Mouse (Mus musculus): Measurements from ENCODE around the gene Hs3st4. TPM values are rescaled to one million over a fixed set of nuclear protein-coding genes. Genes with fewer than 3 reads are reported as not detected.

Hs3st4 gene
- polyA plus RNA-seq, 1 experiment from 2014 or later: 7.6 TPM

DNA sequence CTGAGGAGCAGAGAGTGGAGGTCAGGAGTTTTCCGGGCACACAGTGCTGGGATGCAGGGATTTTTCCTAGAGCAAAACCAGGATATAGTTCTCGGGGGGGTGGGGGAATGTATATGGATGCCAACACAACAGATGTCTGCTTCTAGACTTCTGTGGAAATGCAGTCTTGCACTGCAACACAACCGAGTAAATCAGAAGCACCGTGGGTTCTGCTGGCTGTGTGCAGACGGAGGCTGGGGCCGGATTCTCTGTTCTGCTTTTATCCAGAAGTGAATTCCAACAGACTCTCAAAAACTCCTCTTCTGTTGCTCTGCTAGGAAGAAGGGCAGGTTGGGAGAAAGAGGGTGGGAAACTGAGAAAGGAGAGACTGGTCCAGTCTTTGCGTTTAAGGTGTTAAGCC, 15.9 kb downstream of the Hs3st4 start:
- H3K4me1 ChIP-seq (replicated peaks): no peaks in the 10 kb centered on the region
- no peak overlapping the region for H3K9ac ChIP-seq (replicated peaks)
- 80% methylated on average over 7 of the region's 7 CpGs for WGBS
- H3K4me2 ChIP-seq (replicated peaks): no peak overlapping the region
- no peaks in the 10 kb centered on the region for H3K9me3 ChIP-seq
- no peak overlapping the region for H3K27ac ChIP-seq
- ATAC-seq: no peak
- H3K27me3 ChIP-seq: no peaks in the 10 kb centered on the region
- H3K4me3 ChIP-seq (replicated peaks): no peak overlapping the region
- no peaks in the 10 kb centered on the region for H3K36me3 ChIP-seq

DNA sequence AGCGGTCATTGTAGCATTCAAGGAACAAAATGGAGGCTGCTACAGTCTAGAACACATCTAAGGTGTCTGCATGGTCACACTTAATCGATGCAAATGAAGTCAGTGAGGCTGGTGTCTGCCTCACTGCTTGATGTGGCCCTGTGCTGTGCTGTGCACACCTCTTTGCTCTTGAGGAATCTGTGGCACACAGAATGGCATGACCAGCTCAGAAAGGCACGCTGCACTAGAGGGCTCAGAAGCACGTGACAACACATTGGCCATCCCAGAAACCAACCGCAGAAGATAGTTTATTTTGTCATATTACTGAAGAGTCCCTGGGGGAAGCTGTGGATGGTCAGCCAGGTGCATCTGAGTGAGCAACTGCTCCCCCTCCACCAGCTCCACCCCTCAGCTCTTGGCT, 44.2 kb downstream of the Hs3st4 start:
- Histone ChIP-seq H3K4me3 (replicated peaks) (no peak overlapping the region), H3K9me3 (no peaks in the 10 kb centered on the region), H3K36me3 (no peaks in the 10 kb centered on the region), H3K9ac (replicated peaks) (no peak overlapping the region), H3K4me1 (replicated peaks) (no peaks in the 10 kb centered on the region), H3K4me2 (replicated peaks) (no peak overlapping the region), H3K27me3 (no peaks in the 10 kb centered on the region), H3K27ac (no peak overlapping the region)
- no peak for ATAC-seq
- WGBS: 89% methylated on average over 5 of the region's 5 CpGs

DNA sequence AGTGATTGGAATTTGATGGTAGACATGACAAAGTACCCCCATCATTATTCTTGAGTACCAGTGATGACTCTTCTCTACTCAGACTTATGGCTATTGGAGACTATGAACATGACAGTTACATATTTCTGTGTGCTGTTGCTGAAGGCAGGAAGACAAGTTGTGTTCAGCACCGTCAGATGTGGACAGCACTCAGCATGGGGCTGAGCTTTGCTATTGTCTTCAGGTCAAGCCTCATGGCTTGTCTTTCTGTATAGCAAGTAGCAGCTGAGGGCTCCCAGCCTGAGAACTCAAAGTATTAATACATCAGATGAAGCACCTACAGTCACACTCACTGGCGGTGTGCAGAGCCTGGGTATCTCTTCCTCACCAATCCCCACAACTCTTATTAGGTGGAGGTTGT, 49.6 kb downstream of the Hs3st4 start:
- ATAC-seq: no peak
- no peaks in the 10 kb centered on the region for H3K36me3 ChIP-seq
- no peaks in the 10 kb centered on the region for H3K9me3 ChIP-seq
- 38% methylated on average over 2 of the region's 2 CpGs for WGBS
- H3K4me1 ChIP-seq (replicated peaks): peaks cover 3% of the 10 kb centered on the region
- H3K4me3 ChIP-seq (replicated peaks): no peak overlapping the region
- H3K4me2 ChIP-seq (replicated peaks): no peak overlapping the region
- H3K27me3 ChIP-seq: no peaks in the 10 kb centered on the region
- H3K27ac ChIP-seq: no peak overlapping the region
- no peak overlapping the region for H3K9ac ChIP-seq (replicated peaks)

DNA sequence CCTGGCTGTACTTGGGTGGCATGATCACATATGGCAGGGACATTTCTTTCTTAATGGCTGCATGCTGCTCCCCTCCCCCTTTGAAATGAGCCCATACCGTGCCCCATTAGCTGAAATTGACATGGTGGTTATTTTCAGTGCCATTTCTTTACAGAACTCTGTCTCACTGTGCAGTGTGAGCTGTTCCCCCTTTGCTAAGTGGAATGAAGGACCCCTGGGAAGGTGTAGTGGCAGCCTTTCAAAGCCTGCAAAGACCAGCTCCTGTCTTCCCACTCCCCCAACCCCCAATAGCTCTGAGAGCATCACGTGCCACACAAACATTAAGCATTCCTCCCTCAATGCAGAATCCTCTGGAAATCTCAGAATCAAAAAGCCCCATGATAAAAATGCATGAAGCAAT, 50.7 kb downstream of the Hs3st4 start:
- H3K27ac ChIP-seq: peak overlapping the region; percentile 35; the same call in 1 of the 2 replicates

DNA sequence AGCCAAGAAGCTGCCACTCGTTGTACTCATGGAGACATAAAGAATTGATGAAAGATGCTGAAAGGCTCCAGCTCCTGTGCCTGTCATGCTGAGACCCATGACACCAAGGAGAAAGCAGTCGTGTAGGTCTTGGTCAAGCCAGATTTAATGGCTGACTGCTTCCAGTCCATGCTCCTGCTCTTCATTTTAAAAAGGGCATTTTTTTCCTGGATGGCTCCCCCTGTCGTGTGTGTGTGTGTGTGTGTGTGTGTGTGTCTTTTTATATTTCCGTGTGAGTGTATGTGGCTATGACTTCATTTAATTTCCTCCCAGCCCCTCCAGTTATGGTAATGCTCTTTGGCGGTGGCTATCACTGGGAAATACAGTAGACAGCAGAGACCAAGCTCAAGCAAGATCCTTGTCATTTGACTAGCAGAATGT, 54.6 kb downstream of the Hs3st4 start:
- no peaks in the 10 kb centered on the region for H3K27me3 ChIP-seq
- 0 out of 2 replicates have a peak, but pooled peaks have one; percentile 27 for ATAC-seq
- 0 out of 2 replicates have a peak overlapping the region, but pooled peaks have one; percentile 35 for H3K27ac ChIP-seq
- no peaks in the 10 kb centered on the region for H3K36me3 ChIP-seq
- H3K9ac ChIP-seq (replicated peaks): no peak overlapping the region
- 22% methylated on average over 5 of the region's 5 CpGs for WGBS
- H3K9me3 ChIP-seq: no peaks in the 10 kb centered on the region
- H3K4me1 ChIP-seq (replicated peaks): peaks cover 11% of the 10 kb centered on the region
- H3K4me3 ChIP-seq (replicated peaks): no peak overlapping the region
- H3K4me2 ChIP-seq (replicated peaks): no peak overlapping the region

More for the DNA sequence above, 50.7 kb downstream of the Hs3st4 start:
- H3K36me3 ChIP-seq: no peaks in the 10 kb centered on the region
- H3K9ac ChIP-seq (replicated peaks): no peak overlapping the region
- WGBS: 53% methylated on average over 2 of the region's 2 CpGs
- no peaks in the 10 kb centered on the region for H3K9me3 ChIP-seq
- no peak overlapping the region for H3K4me2 ChIP-seq (replicated peaks)
- H3K27me3 ChIP-seq: no peaks in the 10 kb centered on the region
- ATAC-seq: peak; percentile 65
- H3K4me1 ChIP-seq (replicated peaks): peaks cover 11% of the 10 kb centered on the region
- H3K4me3 ChIP-seq (replicated peaks): no peak overlapping the region

DNA sequence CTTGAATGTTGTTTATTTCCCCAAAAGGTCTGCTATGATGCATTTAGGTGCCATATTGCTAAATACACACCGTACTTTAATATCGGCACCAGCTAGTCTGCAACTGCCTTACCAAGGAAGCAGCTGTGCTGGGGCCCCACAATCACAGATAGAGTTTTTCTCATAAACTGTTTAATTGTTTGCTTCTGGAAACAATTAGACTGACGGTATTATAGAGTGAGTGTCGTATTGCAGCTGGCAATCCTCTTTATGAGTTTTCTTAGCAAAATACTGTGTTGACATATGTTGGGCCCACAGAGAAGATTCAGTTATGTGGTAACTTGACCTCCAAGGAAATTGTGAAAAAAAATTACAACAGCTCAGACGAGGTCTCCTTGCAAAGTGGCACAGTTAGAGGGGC, 56.5 kb downstream of the Hs3st4 start:
- no peaks in the 10 kb centered on the region for H3K27me3 ChIP-seq
- H3K4me1 ChIP-seq (replicated peaks): peaks cover 11% of the 10 kb centered on the region
- no peaks in the 10 kb centered on the region for H3K9me3 ChIP-seq
- H3K9ac ChIP-seq (replicated peaks): no peak overlapping the region
- H3K4me3 ChIP-seq (replicated peaks): no peak overlapping the region
- 81% methylated on average over 5 of the region's 5 CpGs for WGBS
- ATAC-seq: no peak
- no peak overlapping the region for H3K27ac ChIP-seq
- no peak overlapping the region for H3K4me2 ChIP-seq (replicated peaks)
- no peaks in the 10 kb centered on the region for H3K36me3 ChIP-seq

DNA sequence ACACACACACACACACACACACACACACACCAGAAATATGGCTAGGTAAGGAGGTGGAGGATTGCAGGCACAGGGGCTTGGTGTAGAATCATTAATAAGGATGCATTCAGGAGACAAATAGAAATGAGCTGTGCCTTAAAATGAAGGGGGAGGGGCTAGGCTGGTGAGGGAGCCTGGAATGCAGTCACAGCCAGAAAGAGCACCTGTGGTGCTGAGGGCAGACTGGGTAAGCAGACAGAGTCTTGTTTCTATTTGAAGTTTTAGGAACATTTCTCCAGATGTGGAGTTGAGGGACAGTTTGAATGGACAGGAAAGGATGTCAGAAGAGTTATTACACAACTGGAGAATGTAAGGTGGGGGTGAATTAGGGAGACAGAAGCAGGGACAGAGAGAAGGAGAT, 64.7 kb downstream of the Hs3st4 start:
- Histone ChIP-seq H3K27me3 (no peaks in the 10 kb centered on the region), H3K4me2 (replicated peaks) (no peak overlapping the region), H3K36me3 (no peaks in the 10 kb centered on the region), H3K9me3 (no peaks in the 10 kb centered on the region), H3K9ac (replicated peaks) (no peak overlapping the region), H3K27ac (no peak overlapping the region), H3K4me1 (replicated peaks) (no peaks in the 10 kb centered on the region), H3K4me3 (replicated peaks) (no peak overlapping the region)
- no peak for ATAC-seq

DNA sequence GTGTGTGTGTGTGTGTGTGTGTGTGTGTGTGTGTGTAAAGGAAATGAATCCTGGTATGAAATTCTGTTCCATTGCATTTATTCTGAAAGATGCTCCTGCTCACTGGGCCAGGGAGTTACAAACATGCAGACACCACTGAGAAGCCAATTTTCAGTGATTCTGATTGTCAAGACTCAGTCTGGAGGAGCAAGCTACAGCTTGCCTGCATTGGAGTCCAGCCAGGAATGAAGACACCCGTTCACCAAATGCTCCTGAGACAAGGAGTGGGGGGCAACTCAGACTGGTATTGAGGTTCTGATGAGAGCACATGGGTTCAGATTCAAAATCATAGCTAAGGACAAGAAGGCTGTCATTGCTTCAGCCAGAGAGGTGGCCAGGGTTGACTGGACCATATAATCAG, 66.3 kb downstream of the Hs3st4 start:
- no peaks in the 10 kb centered on the region for H3K36me3 ChIP-seq
- no peak overlapping the region for H3K4me2 ChIP-seq (replicated peaks)
- WGBS: 68% methylated on average over 1 of the region's 1 CpGs
- no peaks in the 10 kb centered on the region for H3K9me3 ChIP-seq
- no peaks in the 10 kb centered on the region for H3K4me1 ChIP-seq (replicated peaks)
- no peak overlapping the region for H3K27ac ChIP-seq
- no peaks in the 10 kb centered on the region for H3K27me3 ChIP-seq
- H3K4me3 ChIP-seq (replicated peaks): no peak overlapping the region
- no peak overlapping the region for H3K9ac ChIP-seq (replicated peaks)
- no peak for ATAC-seq

DNA sequence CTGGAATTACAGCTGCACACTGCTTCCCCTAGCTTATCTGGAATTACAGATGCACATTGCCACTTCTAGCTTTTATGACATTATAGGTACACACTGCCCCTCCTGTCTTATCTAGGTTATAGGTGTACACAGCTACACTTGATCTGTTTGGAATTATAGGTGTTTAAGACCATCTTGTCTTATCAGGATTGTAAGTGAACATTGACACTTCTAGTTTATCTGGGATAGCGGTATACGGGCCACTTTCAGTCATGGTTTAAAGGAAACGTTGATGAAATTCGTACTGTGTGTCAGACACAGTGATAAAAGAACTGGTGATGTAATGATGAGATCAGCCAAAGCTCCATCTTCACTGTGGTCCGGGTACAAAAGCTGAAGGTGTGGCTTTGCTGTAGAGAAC, 67.8 kb downstream of the Hs3st4 start:
- ATAC-seq: no peak
- Histone ChIP-seq H3K27me3 (no peaks in the 10 kb centered on the region), H3K4me2 (replicated peaks) (no peak overlapping the region), H3K4me1 (replicated peaks) (no peaks in the 10 kb centered on the region), H3K9me3 (no peaks in the 10 kb centered on the region), H3K27ac (no peak overlapping the region), H3K36me3 (no peaks in the 10 kb centered on the region), H3K9ac (replicated peaks) (no peak overlapping the region), H3K4me3 (replicated peaks) (no peak overlapping the region)
- 91% methylated on average over 5 of the region's 5 CpGs for WGBS

DNA sequence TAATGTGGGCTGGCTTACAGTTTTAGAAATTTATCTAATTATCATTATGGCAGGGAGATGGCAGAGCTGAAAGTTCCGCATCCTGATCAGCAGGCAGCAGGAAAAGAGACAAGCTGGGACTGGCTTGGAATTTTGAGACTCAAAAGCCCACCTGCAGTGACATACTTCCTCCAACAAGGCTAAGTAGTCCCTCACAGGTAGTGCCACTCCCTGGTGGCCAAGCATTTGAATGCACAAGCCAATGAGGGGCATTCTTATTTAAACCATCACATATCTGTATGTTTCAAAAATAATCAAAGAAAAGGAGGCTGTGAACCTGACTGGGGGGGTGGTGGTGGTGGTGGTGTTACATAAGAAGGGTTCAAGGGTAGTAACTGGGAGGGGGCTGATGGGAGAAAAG, 101.1 kb downstream of the Hs3st4 start:
- H3K4me1 ChIP-seq (replicated peaks): no peaks in the 10 kb centered on the region
- WGBS: 69% methylated on average over 1 of the region's 1 CpGs
- no peaks in the 10 kb centered on the region for H3K27me3 ChIP-seq
- no peak overlapping the region for H3K4me3 ChIP-seq (replicated peaks)
- no peak for ATAC-seq
- H3K36me3 ChIP-seq: no peaks in the 10 kb centered on the region
- H3K9ac ChIP-seq (replicated peaks): no peak overlapping the region
- H3K9me3 ChIP-seq: no peaks in the 10 kb centered on the region
- H3K27ac ChIP-seq: no peak overlapping the region
- H3K4me2 ChIP-seq (replicated peaks): no peak overlapping the region

DNA sequence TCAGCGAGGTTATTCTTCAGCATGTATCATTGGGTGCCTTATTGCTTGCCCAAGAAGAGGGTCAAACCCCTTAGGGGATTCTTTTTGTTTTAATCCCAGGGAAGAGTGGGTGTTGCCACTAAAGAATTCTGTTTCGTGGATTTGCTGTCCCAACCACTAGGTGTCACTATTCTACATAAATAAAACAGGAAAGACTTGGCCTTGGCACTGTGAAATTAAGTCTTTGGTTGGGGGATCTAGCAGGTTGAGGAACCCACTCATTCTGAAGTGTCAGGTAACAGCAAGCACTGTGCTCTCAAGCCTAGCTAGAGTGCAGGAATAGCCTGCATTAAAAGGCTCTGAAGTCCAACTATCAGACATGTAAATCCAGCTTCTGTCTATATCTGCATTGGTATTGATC, 146.3 kb downstream of the Hs3st4 start:
- no peaks in the 10 kb centered on the region for H3K36me3 ChIP-seq
- no peak overlapping the region for H3K9ac ChIP-seq (replicated peaks)
- no peak overlapping the region for H3K4me2 ChIP-seq (replicated peaks)
- no peaks in the 10 kb centered on the region for H3K4me1 ChIP-seq (replicated peaks)
- H3K9me3 ChIP-seq: no peaks in the 10 kb centered on the region
- no peak overlapping the region for H3K27ac ChIP-seq
- 9% methylated on average over 2 of the region's 2 CpGs for whole genome bisulfite sequencing
- H3K27me3 ChIP-seq: no peaks in the 10 kb centered on the region
- no peak for ATAC-seq
- H3K4me3 ChIP-seq (replicated peaks): no peak overlapping the region

DNA sequence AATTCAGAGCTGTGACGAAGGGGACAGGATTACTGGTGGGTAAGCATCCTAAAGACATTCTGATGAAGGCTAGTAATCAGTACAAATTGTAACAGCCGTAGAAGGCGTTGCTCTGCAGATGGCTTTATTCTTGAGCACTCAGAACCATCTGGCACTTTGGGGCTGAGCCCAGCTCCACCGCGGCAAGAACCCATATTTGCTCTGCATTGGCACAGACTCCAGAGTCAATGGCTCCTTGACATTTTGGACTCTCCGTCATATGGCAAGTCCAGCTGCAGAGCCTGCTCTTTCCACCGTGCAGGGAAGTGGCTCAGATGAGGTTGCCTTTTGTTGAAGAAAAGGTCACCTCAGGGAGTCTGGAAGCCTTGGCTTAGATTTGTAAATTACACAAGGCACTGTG, 148.6 kb downstream of the Hs3st4 start:
- WGBS: 67% methylated on average over 7 of the region's 7 CpGs
- Histone ChIP-seq H3K9ac (replicated peaks) (no peak overlapping the region), H3K27ac (no peak overlapping the region), H3K4me1 (replicated peaks) (no peaks in the 10 kb centered on the region), H3K27me3 (no peaks in the 10 kb centered on the region), H3K4me3 (replicated peaks) (no peak overlapping the region), H3K4me2 (replicated peaks) (no peak overlapping the region), H3K9me3 (no peaks in the 10 kb centered on the region), H3K36me3 (no peaks in the 10 kb centered on the region)
- peak; percentile 56; the same call in 1 of the 2 replicates for ATAC-seq

DNA sequence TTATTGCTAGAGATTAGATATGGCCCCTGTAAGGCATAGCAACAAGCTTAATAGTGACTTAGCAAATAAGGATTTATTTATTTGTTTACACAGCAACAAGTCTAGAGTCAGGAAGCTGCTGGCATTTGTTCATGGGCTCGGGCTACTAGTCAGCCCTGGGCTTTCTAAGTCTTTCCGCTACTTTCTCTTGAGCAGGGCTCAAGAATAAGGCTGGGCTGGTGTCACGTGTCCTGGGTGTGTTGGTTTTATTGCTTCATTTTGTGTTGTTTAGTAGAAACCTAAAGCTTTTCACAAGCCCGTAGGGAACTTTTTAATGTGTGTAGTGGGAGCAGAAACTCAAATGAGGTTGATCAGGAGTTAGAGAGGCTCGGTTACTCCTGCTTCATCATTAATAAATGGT, 153.5 kb downstream of the Hs3st4 start:
- 81% methylated on average over 5 of the region's 5 CpGs for WGBS

More for the DNA sequence above, 153.5 kb downstream of the Hs3st4 start:
- Histone ChIP-seq H3K9me3 (no peaks in the 10 kb centered on the region), H3K4me1 (replicated peaks) (no peaks in the 10 kb centered on the region), H3K27ac (no peak overlapping the region), H3K9ac (replicated peaks) (no peak overlapping the region), H3K4me3 (replicated peaks) (no peak overlapping the region), H3K27me3 (no peaks in the 10 kb centered on the region), H3K4me2 (replicated peaks) (no peak overlapping the region), H3K36me3 (no peaks in the 10 kb centered on the region)
- ATAC-seq: no peak
